Mouse (Mus musculus) liver, embryonic 11.5 days (tissue): ENCODE data around the gene Rilp. TPM values are rescaled to one million over a fixed set of nuclear protein-coding genes. Genes with fewer than 3 reads are reported as not detected.

Experiments used
- ATAC-seq: fragments of 200-750 bp; cut with Nextera tagmentation; replicated peaks from 2 replicates; pipeline ENCODE4 v1.8.0; 2017; ENCODE audit warnings: moderate number of reproducible peaks, mild to moderate bottlenecking, moderate TSS enrichment, moderate library complexity; ENCODE audit not compliant: low FRiP score
- DNase-seq: peaks from one replicate; pipeline ENCODE4 v3.0.0-alpha.2; 2017; ENCODE audit warnings: low spot score
- H3K27ac ChIP-seq: fragments of 300-500 bp; sonication (generic); 2 replicates; pipeline ENCODE4 v1.5.1; 2014; ENCODE audit warnings: mild to moderate bottlenecking, low read depth, low read length, control low read depth
- H3K27me3 ChIP-seq: fragments of 300-500 bp; sonication (generic); replicated peaks from 2 replicates; pipeline ENCODE4 v1.6.1; 2014; ENCODE audit warnings: low read length, mixed read lengths; ENCODE audit not compliant: control insufficient read depth, insufficient read depth
- H3K36me3 ChIP-seq: fragments of 300-500 bp; sonication (generic); 2 replicates; pipeline ENCODE4 v1.6.1; 2014; ENCODE audit warnings: mild to moderate bottlenecking, low read length, moderate library complexity, mixed read lengths; ENCODE audit not compliant: control insufficient read depth, insufficient read depth
- H3K4me1 ChIP-seq: fragments of 300-500 bp; sonication (generic); replicated peaks from 2 replicates; pipeline ENCODE4 v1.6.1; 2014; ENCODE audit warnings: low read length, mixed read lengths; ENCODE audit not compliant: control insufficient read depth, insufficient read depth
- H3K4me2 ChIP-seq: fragments of 300-500 bp; sonication (generic); 2 replicates; pipeline ENCODE4 v1.6.1; 2014; ENCODE audit warnings: mild to moderate bottlenecking, control low read depth, moderate library complexity
- H3K4me3 ChIP-seq: fragments of 300-500 bp; sonication (generic); 2 replicates; pipeline ENCODE4 v1.5.1; 2014; ENCODE audit warnings: low read depth, low read length, control low read depth
- H3K9ac ChIP-seq: fragments of 300-500 bp; sonication (generic); 2 replicates; pipeline ENCODE4 v1.6.1; 2014; ENCODE audit warnings: low read depth, low read length, control low read depth
- H3K9me3 ChIP-seq: fragments of 300-500 bp; sonication (generic); 2 replicates; pipeline ENCODE4 v1.6.1; 2016; ENCODE audit warnings: low read length, inconsistent platforms, mixed read lengths; ENCODE audit not compliant: control insufficient read depth
- WGBS: fragments of 180-500 bp; shearing (Covaris S2); extraction: QIAGEN DNeasy Blood & Tissue Kit; methylation state at CpG from one replicate; pipeline ENCODE4 v1.1.7; 2014; 5-methylcytosine and 5-hydroxymethylcytosine counted together
- polyA plus RNA-seq: library from polyadenylated mRNA; unstranded; fragments of >200 nt; fragmentation: Nextera tagmentation; extraction: Ambion mirVana; gene quantifications from 2 replicates; pipeline ENCODE4 v1.2.1, GENCODE M21; 2014

Gene Rilp
- polyA plus RNA-seq, 1 experiment from 2014 or later, result 1.2 TPM

- no peaks in the 10 kb centered on the region for H3K36me3 ChIP-seq
- H3K4me2 ChIP-seq, result no peak overlapping the region
- WGBS, result 67% methylated on average over 7 of the region's 7 CpGs
- H3K9ac ChIP-seq, result no peak overlapping the region
- H3K4me3 ChIP-seq, result no peak overlapping the region
- no peak for ATAC-seq
- no peaks in the 10 kb centered on the region for H3K27me3 ChIP-seq
- H3K4me1 ChIP-seq, result peaks cover 8% of the 10 kb centered on the region; the same call in 1 of the 2 replicates
- no peak overlapping the region for H3K27ac ChIP-seq
- DNase-seq, result peak; percentile 31
- no peaks in the 10 kb centered on the region for H3K9me3 ChIP-seq
Measured at GRCm38 (mm10) chr11:75473376-75473775, 36.5 kb upstream of the Rilp start.

- no peaks in the 10 kb centered on the region for H3K27me3 ChIP-seq
- H3K36me3 ChIP-seq, result peaks cover 19% of the 10 kb centered on the region
- ATAC-seq, result 0 out of 2 replicates have a peak, but pooled peaks have one; percentile 5
- no peak overlapping the region for H3K27ac ChIP-seq
- peaks cover 6% of the 10 kb centered on the region for H3K4me1 ChIP-seq
- no peak for DNase-seq
- peak overlapping the region; percentile 51 for H3K4me2 ChIP-seq
- 24% methylated on average over 3 of the region's 3 CpGs for WGBS
- H3K9ac ChIP-seq, result no peak overlapping the region
- H3K4me3 ChIP-seq, result peak overlapping the region; percentile 99; the same call in 1 of the 2 replicates
- H3K9me3 ChIP-seq, result no peaks in the 10 kb centered on the region
Measured at GRCm38 (mm10) chr11:75486192-75486591, 23.7 kb upstream of the Rilp start.

GRCm38 (mm10) chr11:75486601-75487285, 23.2 kb upstream of the Rilp start, which contains the start of gene Prpf8:
TSS of gene Prpf8 (plus strand) at chr11:75486816.
- H3K27ac ChIP-seq, result peak within 1 kb of the TSS; percentile 70
- H3K9ac ChIP-seq, result peak within 1 kb of the TSS; percentile 99
- H3K9me3 ChIP-seq, result no peaks in the 10 kb centered on the region
- peaks cover 24% of the 10 kb centered on the region for H3K36me3 ChIP-seq
- no peaks in the 10 kb centered on the region for H3K27me3 ChIP-seq
- peaks cover 6% of the 10 kb centered on the region for H3K4me1 ChIP-seq
- DNase-seq, result peak; percentile 91
- ATAC-seq, result peak; percentile 99
- peak within 1 kb of the TSS; percentile 99 for H3K4me3 ChIP-seq
- peak within 1 kb of the TSS; percentile 88 for H3K4me2 ChIP-seq
- WGBS, result under 1% methylated on average over 52 of the region's 52 CpGs

- Histone ChIP-seq H3K9me3 (no peaks in the 10 kb centered on the region), H3K9ac (peak overlapping the region; percentile 99), H3K4me3 (peak overlapping the region; percentile 99), H3K36me3 (peaks cover 32% of the 10 kb centered on the region), H3K4me1 (peaks cover 6% of the 10 kb centered on the region), H3K27me3 (no peaks in the 10 kb centered on the region), H3K4me2 (peak overlapping the region; percentile 88), H3K27ac (no peak overlapping the region)
- peak; percentile 30 for DNase-seq
- ATAC-seq, result no peak
- WGBS, result 26% methylated on average over 6 of the region's 6 CpGs
Measured at GRCm38 (mm10) chr11:75487496-75487895, 22.4 kb upstream of the Rilp start.

GRCm38 (mm10) chr11:75494296-75495049, 15.4 kb upstream of the Rilp start:
- DNase-seq, result no peak
- Histone ChIP-seq H3K36me3 (peaks cover 93% of the 10 kb centered on the region), H3K4me2 (no peak overlapping the region), H3K27me3 (no peaks in the 10 kb centered on the region), H3K9me3 (no peaks in the 10 kb centered on the region), H3K9ac (no peak overlapping the region), H3K27ac (no peak overlapping the region), H3K4me3 (no peak overlapping the region), H3K4me1 (no peaks in the 10 kb centered on the region)
- WGBS, result 88% methylated on average over 10 of the region's 10 CpGs
- no peak for ATAC-seq

- no peak overlapping the region for H3K9ac ChIP-seq
- peak; percentile 21 for DNase-seq
- H3K4me2 ChIP-seq, result no peak overlapping the region
- H3K4me3 ChIP-seq, result no peak overlapping the region
- H3K27ac ChIP-seq, result no peak overlapping the region
- no peaks in the 10 kb centered on the region for H3K4me1 ChIP-seq
- H3K36me3 ChIP-seq, result peaks cover 92% of the 10 kb centered on the region
- WGBS, result 70% methylated on average over 1 of the region's 1 CpGs
- H3K27me3 ChIP-seq, result no peaks in the 10 kb centered on the region
- no peaks in the 10 kb centered on the region for H3K9me3 ChIP-seq
- no peak for ATAC-seq
Measured at GRCm38 (mm10) chr11:75498126-75498525, 11.8 kb upstream of the Rilp start.

- no peak overlapping the region for H3K4me3 ChIP-seq
- peaks cover 51% of the 10 kb centered on the region for H3K36me3 ChIP-seq
- no peaks in the 10 kb centered on the region for H3K9me3 ChIP-seq
- DNase-seq (no peak), ATAC-seq (no peak)
- no peak overlapping the region for H3K9ac ChIP-seq
- 88% methylated on average over 4 of the region's 4 CpGs for WGBS
- peaks cover 20% of the 10 kb centered on the region for H3K4me1 ChIP-seq
- no peaks in the 10 kb centered on the region for H3K27me3 ChIP-seq
- H3K27ac ChIP-seq, result no peak overlapping the region
- H3K4me2 ChIP-seq, result no peak overlapping the region
Measured at GRCm38 (mm10) chr11:75508162-75508561, 1.7 kb upstream of the Rilp start.

GRCm38 (mm10) chr11:75508904-75509303, 990 bp upstream of the Rilp start:
- Histone ChIP-seq H3K36me3 (peaks cover 45% of the 10 kb centered on the region), H3K9ac (no peak overlapping the region), H3K4me3 (no peak overlapping the region), H3K4me1 (peaks cover 20% of the 10 kb centered on the region), H3K4me2 (no peak overlapping the region), H3K27me3 (no peaks in the 10 kb centered on the region), H3K9me3 (no peaks in the 10 kb centered on the region), H3K27ac (no peak overlapping the region)
- ATAC-seq (no peak), DNase-seq (no peak)
- 70% methylated on average over 8 of the region's 8 CpGs for WGBS
